Comparison of ENCODE assay signal across 23 mouse cellular contexts in the genomic region with DNA sequence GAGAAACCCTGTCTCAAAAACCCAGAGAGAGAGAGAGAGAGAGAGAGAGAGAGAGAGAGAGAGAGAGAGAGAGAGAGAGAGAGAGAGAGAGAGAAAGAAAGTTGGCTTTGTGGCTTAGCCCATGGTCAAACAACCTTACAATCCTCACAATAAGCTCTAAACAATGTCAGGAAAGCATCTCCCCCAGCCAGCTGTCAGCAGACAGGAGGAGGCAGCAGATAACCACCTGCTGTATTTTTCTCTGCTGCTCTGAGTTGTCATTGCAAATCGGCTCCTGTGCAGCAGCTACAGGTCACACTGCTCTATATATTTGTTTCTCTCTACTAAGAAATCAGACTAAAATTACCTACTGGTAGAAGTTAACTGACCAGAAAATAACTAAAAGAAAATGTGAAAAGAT. TPM values are rescaled to one million over a fixed set of nuclear protein-coding genes. Genes with fewer than 3 reads are reported as not detected.
DNase-seq lines count a peak whose midpoint lies in the region; ATAC-seq and TF ChIP-seq lines count a peak whose summit lies in the region.
"Had no signal": no experiment of that assay in that cellular context is flagged by ENCODE, and none has a peak within 500 bp of the region (broad histone marks: within the 10 kb centered on the region; RNA-seq: fewer than 3 reads in every experiment).

No protein-coding gene starts in this region.

- no peaks in the 10 kb centered on the region for H3K27me3 ChIP-seq in heart, embryonic 12.5 days (replicated peaks)
- H3K27me3 ChIP-seq in intestine, postnatal 0 days (replicated peaks; ENCODE audit: control insufficient read depth, insufficient read depth, low read length), result no peaks in the 10 kb centered on the region
- no peaks in the 10 kb centered on the region for H3K27me3 ChIP-seq in intestine, embryonic 15.5 days (replicated peaks)
- H3K27me3 ChIP-seq in MEL (ENCODE audit: control insufficient read depth in 1 of 2, insufficient read depth in 2 of 2, low read length in 2 of 2), result no peaks in the 10 kb centered on the region
- H3K27me3 ChIP-seq in liver, adult 2 months (ENCODE audit: control insufficient read depth, insufficient read depth, low read length), result no peaks in the 10 kb centered on the region
- H3K27me3 ChIP-seq: CH12.LX; forebrain, embryonic 12.5 days; limb, embryonic 13.5 days; midbrain, embryonic 13.5 days; neural tube, embryonic 13.5 days had no signal

- TF ChIP-seq RAD21 in MEL (IDR thresholded peaks at IDR 0.05; ENCODE audit: low read depth, low read length), result no peak; the same call in 1 of the 2 replicates

- no peak overlapping the region for H3K9ac ChIP-seq in heart, embryonic 12.5 days
- H3K9ac ChIP-seq in intestine, postnatal 0 days (ENCODE audit: low read depth, low read length), result no peak overlapping the region
- H3K9ac ChIP-seq in intestine, embryonic 15.5 days, result no peak overlapping the region
- no peak overlapping the region for H3K9ac ChIP-seq in MEL (ENCODE audit: control insufficient read depth, low read depth, low read length, poor library complexity, severe bottlenecking)
- H3K9ac ChIP-seq in liver, adult 2 months (ENCODE audit: low read depth, low read length), result no peak overlapping the region
- H3K9ac ChIP-seq: forebrain, embryonic 12.5 days; limb, embryonic 13.5 days; lung, embryonic 14.5 days; midbrain, embryonic 13.5 days; neural tube, embryonic 13.5 days had no signal

- H3K4me2 ChIP-seq in heart, embryonic 12.5 days, result no peak overlapping the region
- H3K4me2 ChIP-seq in intestine, postnatal 0 days (replicated peaks; ENCODE audit: low read depth), result no peak overlapping the region
- no peak overlapping the region for H3K4me2 ChIP-seq in intestine, embryonic 15.5 days (replicated peaks)
- H3K4me2 ChIP-seq: forebrain, embryonic 12.5 days; limb, embryonic 13.5 days; lung, embryonic 14.5 days; midbrain, embryonic 13.5 days; neural tube, embryonic 13.5 days had no signal

- ATAC-seq in heart, embryonic 12.5 days (ENCODE audit: insufficient number of reproducible peaks, low FRiP score), result no peak
- no peak for ATAC-seq in intestine, postnatal 0 days
- ATAC-seq in intestine, embryonic 15.5 days, result no peak
- ATAC-seq: hindbrain, postnatal 0 days; midbrain, embryonic 13.5 days had no signal

- H3K4me1 ChIP-seq in heart, embryonic 12.5 days (replicated peaks), result peaks cover 32% of the 10 kb centered on the region
- no peaks in the 10 kb centered on the region for H3K4me1 ChIP-seq in intestine, postnatal 0 days (replicated peaks; ENCODE audit: control insufficient read depth, insufficient read depth, low read length)
- no peaks in the 10 kb centered on the region for H3K4me1 ChIP-seq in intestine, embryonic 15.5 days (replicated peaks)
- H3K4me1 ChIP-seq in MEL (ENCODE audit: control insufficient read depth in 1 of 2, insufficient read depth in 2 of 2, low read length in 2 of 2), result peaks cover 0 to 4% of the 10 kb centered on the region in 2 experiments; a peak in 2 of 4 replicates
- H3K4me1 ChIP-seq in liver, adult 2 months (ENCODE audit: control insufficient read depth, insufficient read depth, low read length), result peaks cover 28% of the 10 kb centered on the region
- H3K4me1 ChIP-seq: limb, embryonic 13.5 days had no signal

- WGBS in heart, embryonic 12.5 days, result 8% methylated on average over 1 of the region's 1 CpGs
- 59% methylated on average over 1 of the region's 1 CpGs for WGBS in intestine, postnatal 0 days
- 63% methylated on average over 1 of the region's 1 CpGs for WGBS in intestine, embryonic 15.5 days
- WGBS in liver, adult 2 months, result 43% methylated on average over 1 of the region's 1 CpGs

- peak in 1 of 2 experiments; percentile 39; a peak in 1 of 4 replicates for TF ChIP-seq EP300 in MEL (IDR thresholded peaks at IDR 0.05; ENCODE audit: low read depth in 1 of 2, low read length in 2 of 2)

- no peak for DNase-seq in heart, postnatal 14 days
- DNase-seq in MEL (ENCODE audit: low read depth, low spot score), result peak; percentile 39
- no peak for DNase-seq in liver, adult 2 months (ENCODE audit: extremely low read depth, low read depth, low spot score)
- no peak for DNase-seq in left cerebral cortex, adult 18-20 months (ENCODE audit: low spot score in 2 of 2)
- no peak for DNase-seq in right cerebral cortex, postnatal 14 days
- DNase-seq: adrenal gland, postnatal 25 days; cerebellum, adult 18-20 months; kidney, adult 18-20 months; kidney, postnatal 36 days; lung, embryonic 14.5 days; spleen, adult 18-20 months; thymus, postnatal 25 days had no signal

- H3K36me3 ChIP-seq in heart, embryonic 12.5 days, result peaks cover 7% of the 10 kb centered on the region; the same call in 1 of the 2 replicates
- 0 out of 2 replicates have a peak, but pooled peaks cover 5% of the 10 kb centered on the region for H3K36me3 ChIP-seq in intestine, postnatal 0 days (ENCODE audit: control insufficient read depth, insufficient read depth)
- H3K36me3 ChIP-seq in intestine, embryonic 15.5 days, result no peaks in the 10 kb centered on the region
- H3K36me3 ChIP-seq in MEL (ENCODE audit: control insufficient read depth in 1 of 2, insufficient read depth in 2 of 2, low read length in 2 of 2), result peaks cover 0 to 8% of the 10 kb centered on the region in 2 experiments; a peak in 2 of 4 replicates
- H3K36me3 ChIP-seq in liver, adult 2 months (ENCODE audit: control insufficient read depth, insufficient read depth, low read length), result peaks cover 13% of the 10 kb centered on the region

- intact Hi-C loops in heart, postnatal 14 days (cut with DNase I), result loop anchor here (5.0 kb wide), 1 partner anchor 59 kb away; no protein-coding TSS in a partner anchor

- H3K9me3 ChIP-seq in heart, embryonic 12.5 days (replicated peaks), result 0 out of 2 replicates have a peak, but pooled peaks cover under 1% of the 10 kb centered on the region
- H3K9me3 ChIP-seq in intestine, postnatal 0 days (ENCODE audit: control insufficient read depth), result 0 out of 2 replicates have a peak, but pooled peaks cover under 1% of the 10 kb centered on the region
- no peaks in the 10 kb centered on the region for H3K9me3 ChIP-seq in intestine, embryonic 15.5 days
- no peaks in the 10 kb centered on the region for H3K9me3 ChIP-seq in MEL (replicated peaks; ENCODE audit: insufficient read depth, low read length)
- H3K9me3 ChIP-seq: hindbrain, embryonic 10.5 days; limb, embryonic 13.5 days; midbrain, embryonic 13.5 days had no signal

- no peaks in the 10 kb centered on the region for H3K79me2 ChIP-seq in MEL (ENCODE audit: control insufficient read depth, insufficient read depth, low read length, poor library complexity)
- peaks cover 42% of the 10 kb centered on the region for H3K79me2 ChIP-seq in liver, adult 2 months (ENCODE audit: control insufficient read depth, insufficient read depth, low read length)

- peak; percentile 17; the same call in 1 of the 2 replicates for TF ChIP-seq CTCF in intestine, postnatal 0 days (IDR thresholded peaks at IDR 0.05; ENCODE audit: low read depth)
- no peak for TF ChIP-seq CTCF in MEL (IDR thresholded peaks at IDR 0.05 in 2 of 3, conservative IDR thresholded peaks at IDR 0.05 in 1 of 3; ENCODE audit: control insufficient read depth in 1 of 3, insufficient read depth in 1 of 3, low read depth in 2 of 3, low read length in 3 of 3, poor library complexity in 1 of 3, severe bottlenecking in 1 of 3)
- peak; percentile 20; the same call in 1 of the 2 replicates for TF ChIP-seq CTCF in liver, adult 2 months (IDR thresholded peaks at IDR 0.05; ENCODE audit: low read depth, low read length)

- no peak overlapping the region for H3K4me3 ChIP-seq in heart, embryonic 12.5 days
- H3K4me3 ChIP-seq in intestine, postnatal 0 days (ENCODE audit: low read depth, low read length), result no peak overlapping the region
- no peak overlapping the region for H3K4me3 ChIP-seq in intestine, embryonic 15.5 days (replicated peaks)
- H3K4me3 ChIP-seq in MEL (ENCODE audit: control insufficient read depth in 1 of 2, insufficient read depth in 1 of 2, low read depth in 2 of 2, low read length in 2 of 2), result no peak overlapping the region
- H3K4me3 ChIP-seq in liver, adult 2 months (ENCODE audit: insufficient read depth, low read depth, low read length), result no peak overlapping the region
- H3K4me3 ChIP-seq: forebrain, embryonic 12.5 days; hindbrain, embryonic 10.5 days; limb, embryonic 13.5 days; midbrain, embryonic 13.5 days; neural tube, embryonic 13.5 days had no signal

- peak overlapping the region; percentile 52 for H3K27ac ChIP-seq in heart, embryonic 12.5 days (ENCODE audit: poor library complexity, severe bottlenecking)
- H3K27ac ChIP-seq in intestine, postnatal 0 days (ENCODE audit: low read depth, low read length), result no peak overlapping the region
- no peak overlapping the region for H3K27ac ChIP-seq in intestine, embryonic 15.5 days
- no peak overlapping the region for H3K27ac ChIP-seq in MEL (ENCODE audit: control insufficient read depth, low read depth, low read length)
- H3K27ac ChIP-seq in liver, adult 2 months (replicated peaks; ENCODE audit: insufficient read depth, low read depth, low read length), result 0 out of 2 replicates have a peak overlapping the region, but pooled peaks have one; percentile 16
- H3K27ac ChIP-seq: forebrain, embryonic 12.5 days; hindbrain, embryonic 10.5 days; hindbrain, postnatal 0 days; limb, embryonic 13.5 days; macrophage; midbrain, embryonic 13.5 days; neural tube, embryonic 13.5 days had no signal

- TF ChIP-seq POLR2A in MEL (IDR thresholded peaks at IDR 0.05; ENCODE audit: control insufficient read depth in 1 of 2, insufficient read depth in 1 of 2, low read depth in 1 of 2, low read length in 2 of 2, poor library complexity in 1 of 2), result no peak
- no peak for TF ChIP-seq POLR2A in liver, adult 2 months (IDR thresholded peaks at IDR 0.05; ENCODE audit: extremely low read depth, insufficient read depth, low read length)

TF ChIP-seq in MEL, 35 proteins besides CTCF, POLR2A, EP300 and RAD21 (continues in another document):
- TF ChIP-seq HCFC1 (IDR thresholded peaks at IDR 0.05; ENCODE audit: low read depth, low read length) (no peak), ZC3H11A (IDR thresholded peaks at IDR 0.05; ENCODE audit: low read depth, low read length) (no peak), MYB (IDR thresholded peaks at IDR 0.05; ENCODE audit: low read depth, low read length) (no peak), GATA1 (IDR thresholded peaks at IDR 0.05; ENCODE audit: low read depth, low read length) (0 out of 2 replicates have a peak, but pooled peaks have one; percentile 33), CHD1 (IDR thresholded peaks at IDR 0.05; ENCODE audit: low read depth, low read length) (no peak)

RNA-seq across cellular contexts. Expression of gene Plxnd1, which starts 53.1 kb away (rescaled TPM):
- polyA plus RNA-seq in heart, embryonic 12.5 days (2016; fragmentation: Nextera tagmentation; extraction: Ambion mirVana), result 60.8 and 80.5 TPM in 2 replicates
- total RNA-seq in heart, postnatal 14 days (2021), result 100 to 1,000 TPM; 113 to 133 TPM
- polyA plus RNA-seq in intestine, postnatal 0 days (2015; fragmentation: Nextera tagmentation; extraction: Ambion mirVana), result 8.2 and 9.6 TPM in 2 replicates
- polyA plus RNA-seq in intestine, embryonic 15.5 days (2015; fragmentation: Nextera tagmentation; extraction: Ambion mirVana), result 26.6 and 28.9 TPM in 2 replicates
- total RNA-seq in MEL (2012; rRNA removed), result 4.8 and 6.6 TPM in 2 replicates
- 10 to 100 TPM in 1 of 2 experiments, not detected in 1; 19.2 TPM for polyA plus RNA-seq in MEL (2012; ENCODE audit: insufficient read depth in 1 of 2, insufficient read length in 2 of 2, low read depth in 1 of 2, low replicate concordance in 2 of 2, missing spikeins in 1 of 2)
- 12.4 and 17.4 TPM in 2 replicates for total RNA-seq in liver, adult 2 months (2014; rRNA removed)
- polyA plus RNA-seq in liver, adult 2 months (2012; rRNA removed), result 12.1 and 18.4 TPM in 2 replicates
- 100 to 1,000 TPM; 103 to 123 TPM for total RNA-seq in left cerebral cortex, adult 18-20 months (2021)

Comparison
In these comparisons a context has a peak if more than half of its experiments do, and no peak if none do; other contexts are left out.
1. H3K27ac ChIP-seq: peak in heart, embryonic 12.5 days (single experiment) and liver, adult 2 months (single experiment); none in intestine, postnatal 0 days (single experiment), intestine, embryonic 15.5 days (single experiment) and MEL (single experiment).
2. CTCF ChIP-seq: peak in intestine, postnatal 0 days (single experiment) and liver, adult 2 months (single experiment); none in MEL (0 of 3).